In genomic region chr6:83502656-83503055, GRCm38 (mm10) we compare ENCODE assay signal across 12 mouse cellular contexts. TPM values are rescaled to one million over a fixed set of nuclear protein-coding genes. Genes with fewer than 3 reads are reported as not detected.
DNase-seq lines count a peak whose midpoint lies in the region; ATAC-seq and TF ChIP-seq lines count a peak whose summit lies in the region.
"Had no signal": no experiment of that assay in that cellular context is flagged by ENCODE, and none has a peak within 500 bp of the region (broad histone marks: within the 10 kb centered on the region; RNA-seq: fewer than 3 reads in every experiment).

No protein-coding gene starts in this region.

- H3K9me3 ChIP-seq in heart, embryonic 12.5 days (replicated peaks), result peaks cover 4% of the 10 kb centered on the region
- H3K9me3 ChIP-seq in hindbrain, embryonic 12.5 days (replicated peaks), result no peaks in the 10 kb centered on the region

- WGBS in lung, adult 2 months, result 51% methylated on average over 3 of the region's 3 CpGs
- 82% methylated on average over 3 of the region's 3 CpGs for WGBS in heart, embryonic 12.5 days
- WGBS in hindbrain, embryonic 12.5 days, result 86% methylated on average over 3 of the region's 3 CpGs

- TF ChIP-seq CTCF in lung, adult 2 months (IDR thresholded peaks at IDR 0.05; ENCODE audit: insufficient read depth, low read length), result no peak

- ATAC-seq in heart, embryonic 12.5 days (ENCODE audit: insufficient number of reproducible peaks, low FRiP score), result no peak
- ATAC-seq in hindbrain, embryonic 12.5 days (ENCODE audit: low FRiP score), result no peak

- peaks cover 15% of the 10 kb centered on the region for H3K4me1 ChIP-seq in lung, adult 2 months (ENCODE audit: control insufficient read depth, insufficient read depth, low read length)
- H3K4me1 ChIP-seq in heart, embryonic 12.5 days (replicated peaks), result peaks cover 27% of the 10 kb centered on the region
- peaks cover 10% of the 10 kb centered on the region for H3K4me1 ChIP-seq in hindbrain, embryonic 12.5 days

- no peaks in the 10 kb centered on the region for H3K27me3 ChIP-seq in heart, embryonic 12.5 days (replicated peaks)
- H3K27me3 ChIP-seq in hindbrain, embryonic 12.5 days, result no peaks in the 10 kb centered on the region
- H3K27me3 ChIP-seq: CH12.LX had no signal

- no peak overlapping the region for H3K4me2 ChIP-seq in heart, embryonic 12.5 days
- no peak overlapping the region for H3K4me2 ChIP-seq in hindbrain, embryonic 12.5 days (replicated peaks)
- H3K4me2 ChIP-seq: liver, embryonic 11.5 days had no signal

- DNase-seq in frontal cortex, postnatal 25 days (ENCODE audit: low spot score in 2 of 2), result peak; percentile 17 to 43
- DNase-seq in frontal cortex, postnatal 14 days (ENCODE audit: low spot score in 2 of 2), result no peak
- DNase-seq in lung, adult 2 months, result no peak
- DNase-seq in lung, postnatal 10 days, result no peak
- peak; percentile 56 for DNase-seq in right cerebral cortex, postnatal 36 days (ENCODE audit: low spot score in 2 of 2)
- DNase-seq in kidney, postnatal 10 days, result no peak
- DNase-seq: adrenal gland, adult 2 months; gastrocnemius, postnatal 10 days had no signal

- TF ChIP-seq POLR2A in lung, adult 2 months (IDR thresholded peaks at IDR 0.05; ENCODE audit: borderline replicate concordance, extremely low read depth, low read depth, low read length), result 0 out of 2 replicates have a peak, but pooled peaks have one; percentile 25

- 0 out of 2 replicates have a peak overlapping the region, but pooled peaks have one; percentile 6 for H3K27ac ChIP-seq in heart, embryonic 12.5 days (ENCODE audit: poor library complexity, severe bottlenecking)
- H3K27ac ChIP-seq in hindbrain, embryonic 12.5 days, result no peak overlapping the region

- peaks cover 17% of the 10 kb centered on the region for H3K36me3 ChIP-seq in heart, embryonic 12.5 days
- H3K36me3 ChIP-seq in hindbrain, embryonic 12.5 days, result peaks cover 4% of the 10 kb centered on the region; the same call in 1 of the 2 replicates

- H3K9ac ChIP-seq in heart, embryonic 12.5 days, result no peak overlapping the region
- no peak overlapping the region for H3K9ac ChIP-seq in hindbrain, embryonic 12.5 days

- H3K4me3 ChIP-seq in lung, adult 2 months (replicated peaks; ENCODE audit: extremely low read depth, low read depth, low read length), result no peak overlapping the region
- H3K4me3 ChIP-seq in heart, embryonic 12.5 days, result no peak overlapping the region
- H3K4me3 ChIP-seq in hindbrain, embryonic 12.5 days, result no peak overlapping the region

RNA-seq across cellular contexts. Expression of gene Dguok, which starts 4.1 kb away (rescaled TPM):
- 54.9 and 55.5 TPM in 2 replicates for polyA plus RNA-seq in lung, adult 2 months (2012; rRNA removed)
- 46.5 and 52.5 TPM in 2 replicates for polyA plus RNA-seq in heart, embryonic 12.5 days (2016; fragmentation: Nextera tagmentation; extraction: Ambion mirVana)
- polyA plus RNA-seq in hindbrain, embryonic 12.5 days (2016; fragmentation: Nextera tagmentation; extraction: Ambion mirVana), result 64.3 and 64.5 TPM in 2 replicates

RNA-seq across cellular contexts. Expression of gene Actg2, which starts 33.4 kb away (rescaled TPM):
- polyA plus RNA-seq in lung, adult 2 months (2012; rRNA removed), result 64.6 and 108 TPM in 2 replicates
- polyA plus RNA-seq in heart, embryonic 12.5 days (2016; fragmentation: Nextera tagmentation; extraction: Ambion mirVana), result 8.6 and 10.1 TPM in 2 replicates
- polyA plus RNA-seq in hindbrain, embryonic 12.5 days (2016; fragmentation: Nextera tagmentation; extraction: Ambion mirVana), result 2.5 and 3.9 TPM in 2 replicates

RNA-seq across cellular contexts. Expression of gene Tet3, which starts 43.8 kb away (rescaled TPM):
- polyA plus RNA-seq in lung, adult 2 months (2012; rRNA removed), result 16.0 and 22.4 TPM in 2 replicates
- 31.3 and 33.6 TPM in 2 replicates for polyA plus RNA-seq in heart, embryonic 12.5 days (2016; fragmentation: Nextera tagmentation; extraction: Ambion mirVana)
- 63.3 and 63.9 TPM in 2 replicates for polyA plus RNA-seq in hindbrain, embryonic 12.5 days (2016; fragmentation: Nextera tagmentation; extraction: Ambion mirVana)

Comparison
In these comparisons a context has a peak if more than half of its experiments do, and no peak if none do; other contexts are left out.
1. DNase-seq: peak in frontal cortex, postnatal 25 days (2 of 2) and right cerebral cortex, postnatal 36 days (2 of 2); none in frontal cortex, postnatal 14 days (0 of 2), lung, adult 2 months (single experiment), lung, postnatal 10 days (single experiment) and kidney, postnatal 10 days (single experiment).